Mouse (Mus musculus) lung, embryonic 15.5 days (tissue): Measurements from ENCODE around the gene Msrb3. TPM values are rescaled to one million over a fixed set of nuclear protein-coding genes. Genes with fewer than 3 reads are reported as not detected.

Source experiments
- ATAC-seq: fragments of 200-750 bp; cut with Nextera tagmentation; 2 replicates; pipeline ENCODE4 v1.8.0; 2017; ENCODE audit warnings: moderate number of reproducible peaks, borderline replicate concordance; ENCODE audit not compliant: low FRiP score, low TSS enrichment; ENCODE audit errors: extremely low read depth
- H3K27ac ChIP-seq: fragments of 300-500 bp; sonication (generic); 2 replicates; pipeline ENCODE4 v1.5.1; 2015; ENCODE audit warnings: moderate library complexity, mild to moderate bottlenecking, inconsistent platforms
- H3K27me3 ChIP-seq: fragments of 300-500 bp; sonication (generic); 2 replicates; pipeline ENCODE4 v1.6.1; 2015; ENCODE audit warnings: inconsistent platforms
- H3K36me3 ChIP-seq: fragments of 300-500 bp; sonication (generic); 2 replicates; pipeline ENCODE4 v1.6.1; 2015; ENCODE audit warnings: inconsistent platforms
- H3K4me1 ChIP-seq: fragments of 300-500 bp; sonication (generic); 2 replicates; pipeline ENCODE4 v1.6.1; 2015; ENCODE audit warnings: inconsistent platforms
- H3K4me2 ChIP-seq: fragments of 300-500 bp; sonication (generic); 2 replicates; pipeline ENCODE4 v1.6.1; 2015; ENCODE audit warnings: inconsistent platforms, mild to moderate bottlenecking, moderate library complexity
- H3K4me3 ChIP-seq: fragments of 300-500 bp; sonication (generic); 2 replicates; pipeline ENCODE4 v1.5.1; 2015; ENCODE audit warnings: mild to moderate bottlenecking, inconsistent platforms
- H3K9ac ChIP-seq: fragments of 300-500 bp; sonication (generic); 2 replicates; pipeline ENCODE4 v1.6.1; 2015; ENCODE audit warnings: inconsistent platforms
- H3K9me3 ChIP-seq: fragments of 300-500 bp; sonication (generic); 2 replicates; pipeline ENCODE4 v1.6.1; 2016; ENCODE audit warnings: inconsistent platforms
- WGBS: fragments of 180-500 bp; shearing (Covaris S2); methylation state at CpG from one replicate; pipeline ENCODE4 v1.1.7; 2015; 5-methylcytosine and 5-hydroxymethylcytosine counted together
- polyA plus RNA-seq: library from polyadenylated mRNA; unstranded; fragments of >200 nt; fragmentation: Nextera tagmentation; extraction: Ambion mirVana; gene quantifications from 2 replicates; pipeline ENCODE4 v1.2.1, GENCODE M21; 2015

The Msrb3 gene
- polyA plus RNA-seq, 1 experiment from 2014 or later = 15.8 TPM

- no peak overlapping the region for H3K27ac ChIP-seq
Measured at GRCm38 (mm10) chr10:120894978-120895898, 3.7 kb downstream of the Msrb3 start.

GRCm38 (mm10) chr10:120893938-120894337 is 5.0 kb downstream of the Msrb3 start:
- Histone ChIP-seq H3K27ac (no peak overlapping the region), H3K36me3 (no peaks in the 10 kb centered on the region), H3K4me1 (peaks cover 35% of the 10 kb centered on the region), H3K9me3 (no peaks in the 10 kb centered on the region), H3K9ac (no peak overlapping the region), H3K4me3 (no peak overlapping the region), H3K27me3 (no peaks in the 10 kb centered on the region), H3K4me2 (no peak overlapping the region)
- WGBS = 78% methylated on average over 4 of the region's 4 CpGs
- ATAC-seq = no peak

More at GRCm38 (mm10) chr10:120894978-120895898, 3.7 kb downstream of the Msrb3 start:
- H3K9me3 ChIP-seq = no peaks in the 10 kb centered on the region
- peaks cover 41% of the 10 kb centered on the region for H3K4me1 ChIP-seq
- 0 out of 2 replicates have a peak overlapping the region, but pooled peaks have one; percentile 1 for H3K4me3 ChIP-seq
- 73% methylated on average over 15 of the region's 15 CpGs for WGBS
- no peaks in the 10 kb centered on the region for H3K36me3 ChIP-seq
- no peaks in the 10 kb centered on the region for H3K27me3 ChIP-seq
- no peak overlapping the region for H3K9ac ChIP-seq
- H3K4me2 ChIP-seq = 0 out of 2 replicates have a peak overlapping the region, but pooled peaks have one; percentile 44
- no peak for ATAC-seq

DNA sequence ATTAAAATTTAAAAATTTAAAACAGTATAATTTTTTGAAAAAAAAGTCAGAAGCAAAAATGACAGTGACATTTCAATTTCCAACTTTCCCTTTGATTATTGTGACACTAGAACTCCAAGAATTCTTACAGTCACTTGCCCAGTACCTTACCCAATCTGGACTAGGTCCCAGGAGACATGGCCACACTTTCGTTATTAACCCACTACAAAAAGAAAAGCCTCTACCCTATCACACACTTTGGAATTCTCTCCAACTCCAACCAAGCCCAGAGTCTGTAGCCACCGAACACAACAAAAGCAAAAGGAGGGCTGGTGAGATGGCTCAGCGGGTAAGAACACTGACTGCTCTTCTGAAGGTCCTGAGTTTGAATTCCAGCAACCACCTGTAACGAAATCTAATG is 7.8 kb downstream of the Msrb3 start:
- Histone ChIP-seq H3K27me3 (no peaks in the 10 kb centered on the region), H3K36me3 (no peaks in the 10 kb centered on the region), H3K9ac (no peak overlapping the region), H3K4me1 (peaks cover 19% of the 10 kb centered on the region), H3K9me3 (no peaks in the 10 kb centered on the region), H3K27ac (no peak overlapping the region), H3K4me3 (no peak overlapping the region), H3K4me2 (no peak overlapping the region)
- 93% methylated on average over 4 of the region's 4 CpGs for WGBS
- no peak for ATAC-seq

GRCm38 (mm10) chr10:120890592-120890991 is 8.3 kb downstream of the Msrb3 start:
- Histone ChIP-seq H3K27ac (no peak overlapping the region), H3K4me2 (no peak overlapping the region), H3K27me3 (no peaks in the 10 kb centered on the region), H3K9ac (no peak overlapping the region), H3K4me1 (peaks cover 14% of the 10 kb centered on the region), H3K4me3 (no peak overlapping the region), H3K9me3 (no peaks in the 10 kb centered on the region), H3K36me3 (no peaks in the 10 kb centered on the region)
- 100% methylated on average over 1 of the region's 1 CpGs for WGBS
- ATAC-seq = no peak

DNA sequence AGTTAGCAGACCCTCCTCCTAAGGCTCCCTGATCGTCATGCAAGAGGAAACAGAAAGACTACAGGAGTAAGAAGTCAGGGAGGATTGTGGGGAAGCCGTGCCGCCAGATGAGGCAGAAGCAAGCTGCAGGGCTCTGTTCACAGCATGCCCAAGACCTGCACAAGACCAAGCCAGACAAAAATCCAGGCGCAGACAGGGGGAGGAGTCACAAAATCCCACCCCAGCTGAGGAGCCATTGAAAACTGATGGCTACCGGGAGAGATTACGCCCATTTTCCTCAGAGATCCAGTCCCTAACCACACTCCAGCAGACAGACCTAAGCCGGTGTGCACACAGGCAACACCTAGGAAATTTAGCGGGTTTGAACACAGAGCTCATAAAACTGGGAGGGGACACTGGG is 10.4 kb downstream of the Msrb3 start:
- 88% methylated on average over 8 of the region's 8 CpGs for WGBS
- H3K4me1 ChIP-seq = peaks cover 4% of the 10 kb centered on the region; the same call in 1 of the 2 replicates
- H3K27me3 ChIP-seq = no peaks in the 10 kb centered on the region
- no peak overlapping the region for H3K9ac ChIP-seq
- no peak overlapping the region for H3K27ac ChIP-seq
- no peak overlapping the region for H3K4me2 ChIP-seq
- no peak for ATAC-seq
- no peak overlapping the region for H3K4me3 ChIP-seq
- H3K36me3 ChIP-seq = no peaks in the 10 kb centered on the region
- H3K9me3 ChIP-seq = no peaks in the 10 kb centered on the region

GRCm38 (mm10) chr10:120884220-120884619 is 14.7 kb downstream of the Msrb3 start:
- 85% methylated on average over 14 of the region's 14 CpGs for WGBS
- no peak overlapping the region for H3K4me2 ChIP-seq
- H3K4me3 ChIP-seq = no peak overlapping the region
- no peak overlapping the region for H3K9ac ChIP-seq
- ATAC-seq = no peak
- peaks cover 10% of the 10 kb centered on the region; the same call in 1 of the 2 replicates for H3K4me1 ChIP-seq
- no peak overlapping the region for H3K27ac ChIP-seq
- H3K36me3 ChIP-seq = no peaks in the 10 kb centered on the region
- no peaks in the 10 kb centered on the region for H3K27me3 ChIP-seq
- no peaks in the 10 kb centered on the region for H3K9me3 ChIP-seq

DNA sequence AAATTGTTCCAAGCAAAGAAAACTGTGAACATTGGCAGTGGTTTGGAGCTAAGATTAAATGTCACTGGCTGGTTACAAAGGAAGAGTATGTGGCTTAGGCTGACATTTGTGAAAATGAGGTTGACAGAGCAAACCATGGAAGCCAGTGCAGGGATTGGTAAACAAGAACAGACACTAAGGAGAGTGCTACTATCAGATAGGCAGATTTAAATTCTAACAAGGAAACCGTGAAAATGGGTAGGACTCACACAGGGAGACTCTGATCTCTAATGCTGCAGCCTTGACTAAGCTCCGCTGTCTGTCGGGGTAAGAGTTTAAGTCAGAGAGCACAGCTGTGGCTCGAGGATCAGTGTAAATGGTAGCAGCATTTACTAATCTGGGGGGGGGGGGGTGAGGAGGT is 15.2 kb downstream of the Msrb3 start:
- ATAC-seq = no peak
- no peak overlapping the region for H3K9ac ChIP-seq
- peaks cover 10% of the 10 kb centered on the region; the same call in 1 of the 2 replicates for H3K4me1 ChIP-seq
- H3K36me3 ChIP-seq = no peaks in the 10 kb centered on the region
- H3K27me3 ChIP-seq = no peaks in the 10 kb centered on the region
- no peaks in the 10 kb centered on the region for H3K9me3 ChIP-seq
- WGBS = 60% methylated on average over 4 of the region's 4 CpGs
- H3K4me3 ChIP-seq = no peak overlapping the region
- H3K4me2 ChIP-seq = no peak overlapping the region
- H3K27ac ChIP-seq = no peak overlapping the region

GRCm38 (mm10) chr10:120883069-120883415 is 15.9 kb downstream of the Msrb3 start:
- peak overlapping the region; percentile 46 for H3K27ac ChIP-seq
- peak overlapping the region; percentile 47 for H3K4me2 ChIP-seq
- H3K9ac ChIP-seq = peak overlapping the region; percentile 16; the same call in 1 of the 2 replicates
- WGBS = 5% methylated on average over 7 of the region's 7 CpGs
- 0 out of 2 replicates have a peak, but pooled peaks have one; percentile 14 for ATAC-seq
- peaks cover 10% of the 10 kb centered on the region; the same call in 1 of the 2 replicates for H3K4me1 ChIP-seq
- H3K4me3 ChIP-seq = peak overlapping the region; percentile 15
- H3K9me3 ChIP-seq = no peaks in the 10 kb centered on the region
- no peaks in the 10 kb centered on the region for H3K36me3 ChIP-seq
- H3K27me3 ChIP-seq = no peaks in the 10 kb centered on the region

DNA sequence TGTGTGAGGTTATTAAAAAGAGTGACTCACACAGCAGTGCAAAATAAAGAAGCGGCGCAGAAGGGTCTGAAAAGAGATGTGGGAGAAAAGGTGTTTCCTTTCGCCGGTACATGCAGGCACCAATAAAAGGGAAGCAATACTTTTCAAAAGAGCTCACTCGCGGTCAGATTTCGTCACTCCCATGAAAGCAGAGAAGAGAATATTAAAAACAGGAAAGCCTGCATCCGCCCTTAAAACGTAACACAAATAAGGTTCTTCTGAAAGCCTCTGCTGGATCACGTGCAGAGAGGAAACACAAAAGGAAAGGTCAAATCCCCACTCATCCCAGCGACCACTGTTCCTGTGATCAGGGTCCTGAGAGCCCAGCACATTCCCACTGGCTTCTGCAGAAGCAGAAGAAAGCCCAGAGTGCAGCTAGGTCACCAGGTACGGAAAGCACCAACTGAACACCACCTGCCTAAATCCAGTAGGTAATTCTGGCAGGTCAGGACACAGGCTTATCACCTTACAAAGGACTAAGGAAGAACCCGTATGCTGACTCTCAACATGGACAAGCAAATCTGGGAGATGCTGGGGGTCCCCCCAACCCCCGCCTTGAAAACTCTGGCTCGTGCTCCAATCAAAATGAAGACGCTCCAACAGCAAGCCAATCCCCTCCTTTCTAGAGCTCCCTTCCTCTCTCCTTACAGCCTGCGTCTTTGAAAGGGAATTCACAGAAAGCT is 16.4 kb downstream of the Msrb3 start:
- 22% methylated on average over 17 of the region's 17 CpGs for WGBS
- peak overlapping the region; percentile 47 for H3K4me2 ChIP-seq
- H3K9me3 ChIP-seq = no peaks in the 10 kb centered on the region
- peaks cover 10% of the 10 kb centered on the region; the same call in 1 of the 2 replicates for H3K4me1 ChIP-seq
- H3K27ac ChIP-seq = peak overlapping the region; percentile 52
- H3K9ac ChIP-seq = peak overlapping the region; percentile 16; the same call in 1 of the 2 replicates
- no peaks in the 10 kb centered on the region for H3K36me3 ChIP-seq
- H3K4me3 ChIP-seq = peak overlapping the region; percentile 15
- ATAC-seq = peak; percentile 55
- no peaks in the 10 kb centered on the region for H3K27me3 ChIP-seq

GRCm38 (mm10) chr10:120876549-120877270 is 22.2 kb downstream of the Msrb3 start:
- Histone ChIP-seq H3K9ac (no peak overlapping the region), H3K4me3 (no peak overlapping the region)
- ATAC-seq = no peak

DNA sequence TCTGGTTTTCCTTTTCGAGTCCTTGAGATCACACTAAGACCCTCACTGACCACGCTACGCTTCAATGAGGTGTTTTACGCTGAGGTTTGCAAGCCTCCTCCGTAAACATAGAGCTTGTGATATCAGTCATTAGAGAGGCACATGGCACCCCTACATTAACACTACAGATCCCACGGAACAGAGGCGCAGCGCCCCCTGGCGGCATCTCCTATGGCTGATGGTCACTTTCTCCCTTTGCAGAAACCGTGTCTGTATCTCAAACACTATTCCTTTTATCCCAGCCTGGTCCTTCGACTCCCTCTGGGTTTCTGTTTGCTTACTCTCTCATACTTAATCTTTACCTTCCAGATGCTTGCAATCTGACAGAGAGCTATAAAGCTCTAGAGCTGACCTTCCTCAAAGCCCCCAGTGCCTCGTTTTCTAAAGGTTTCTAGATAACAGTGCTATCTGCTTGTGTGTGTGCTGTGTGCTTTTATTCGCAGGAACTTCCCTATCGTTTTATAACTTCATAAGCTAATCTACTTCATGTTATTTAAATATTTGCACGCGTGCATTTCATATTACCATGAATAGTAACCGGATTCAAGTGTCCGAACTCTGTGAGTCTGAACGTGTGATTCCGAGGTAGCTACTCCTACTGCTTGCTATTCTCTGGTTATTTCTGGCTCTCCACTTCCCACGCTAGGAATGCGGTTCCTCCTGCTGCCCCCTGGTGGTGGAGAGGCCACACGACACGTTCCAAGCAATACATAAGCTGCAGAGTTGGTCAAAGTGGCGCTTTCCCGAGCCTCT is 23.0 kb downstream of the Msrb3 start:
- no peaks in the 10 kb centered on the region for H3K36me3 ChIP-seq
- no peaks in the 10 kb centered on the region for H3K9me3 ChIP-seq
- 12% methylated on average over 26 of the region's 26 CpGs for WGBS
- ATAC-seq = peak; percentile 64
- H3K27me3 ChIP-seq = no peaks in the 10 kb centered on the region
- H3K4me2 ChIP-seq = peak overlapping the region; percentile 44
- peak overlapping the region; percentile 11; the same call in 1 of the 2 replicates for H3K4me3 ChIP-seq
- H3K4me1 ChIP-seq = peaks cover 25% of the 10 kb centered on the region
- H3K27ac ChIP-seq = peak overlapping the region; percentile 59
- no peak overlapping the region for H3K9ac ChIP-seq

More at GRCm38 (mm10) chr10:120876549-120877270, 22.2 kb downstream of the Msrb3 start:
- Histone ChIP-seq H3K4me1 (peaks cover 24% of the 10 kb centered on the region), H3K9me3 (no peaks in the 10 kb centered on the region), H3K27me3 (no peaks in the 10 kb centered on the region), H3K27ac (peak overlapping the region; percentile 59), H3K36me3 (no peaks in the 10 kb centered on the region), H3K4me2 (peak overlapping the region; percentile 44)
- 45% methylated on average over 20 of the region's 20 CpGs for WGBS
